Mouse (Mus musculus) bone marrow macrophage, adult 2 months (primary cell): ENCODE data around the gene Zfp341.

ENCODE experiments used
- CTCF ChIP-seq: IDR thresholded peaks from 2 replicates; pipeline ENCODE4 v1.5.1; 2012; ENCODE audit warnings: low read depth, mild to moderate bottlenecking, low read length, moderate library complexity
- POLR2A ChIP-seq: IDR thresholded peaks from 2 replicates; pipeline ENCODE4 v1.6.1; 2012; ENCODE audit warnings: mild to moderate bottlenecking, low read depth, low read length, borderline replicate concordance

DNA sequence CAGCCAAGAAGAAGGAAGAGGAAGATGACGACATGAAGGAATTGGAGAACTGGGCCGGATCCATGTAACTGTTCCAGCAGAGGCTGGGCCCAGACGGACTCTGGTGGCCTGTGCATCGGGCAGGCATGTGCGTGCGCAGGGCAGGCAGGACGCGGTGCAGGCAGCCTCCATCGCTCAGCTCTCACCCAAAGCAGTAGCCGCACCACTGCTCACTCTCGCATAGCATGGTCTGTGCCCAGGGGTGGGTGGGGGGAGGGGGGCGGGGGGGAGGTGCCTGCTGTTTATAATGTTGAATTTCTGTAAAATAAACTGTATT lies 80.8 kb downstream of the Zfp341 start:
- TF ChIP-seq CTCF: no peak
- TF ChIP-seq POLR2A: no peak
